Mouse (Mus musculus) retina, embryonic 14.5 days (tissue): ENCODE measurements around the gene Med12l.

Experiments used
- DNase-seq: peaks from one replicate; pipeline ENCODE4 v3.0.0-alpha.2; 2015; ENCODE audit warnings: low spot score

Med12l gene

GRCm38 (mm10) chr3:59321278-59321876 is 315.8 kb downstream of the Med12l start:
- peak; percentile 75 for DNase-seq

DNA sequence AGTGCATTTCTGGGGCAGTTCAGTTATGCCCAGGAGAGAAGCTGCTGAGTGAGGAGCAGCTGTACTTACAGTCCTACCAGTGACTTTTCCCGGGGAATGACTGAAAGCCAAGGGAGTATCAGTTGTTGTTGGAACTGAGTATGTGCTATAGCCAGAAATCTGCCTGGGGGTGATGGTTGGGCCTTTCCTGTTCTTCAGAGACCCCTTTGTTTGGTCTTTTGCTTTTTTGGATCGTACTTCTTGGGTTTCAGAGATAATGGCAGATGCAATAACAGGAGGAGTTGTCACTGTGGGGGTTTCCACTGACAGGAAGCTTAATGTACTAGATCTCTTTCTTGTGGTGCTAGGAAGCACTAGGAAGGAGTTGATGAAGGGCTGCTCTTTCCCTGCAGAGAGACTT is 322.9 kb downstream of the Med12l start:
- no peak for DNase-seq

- DNase-seq, result no peak
Measured at GRCm38 (mm10) chr3:59341647-59342427, 336.2 kb downstream of the Med12l start.

- DNase-seq, result peak; percentile 19
Measured at GRCm38 (mm10) chr3:59343026-59343425, 337.4 kb downstream of the Med12l start.

DNA sequence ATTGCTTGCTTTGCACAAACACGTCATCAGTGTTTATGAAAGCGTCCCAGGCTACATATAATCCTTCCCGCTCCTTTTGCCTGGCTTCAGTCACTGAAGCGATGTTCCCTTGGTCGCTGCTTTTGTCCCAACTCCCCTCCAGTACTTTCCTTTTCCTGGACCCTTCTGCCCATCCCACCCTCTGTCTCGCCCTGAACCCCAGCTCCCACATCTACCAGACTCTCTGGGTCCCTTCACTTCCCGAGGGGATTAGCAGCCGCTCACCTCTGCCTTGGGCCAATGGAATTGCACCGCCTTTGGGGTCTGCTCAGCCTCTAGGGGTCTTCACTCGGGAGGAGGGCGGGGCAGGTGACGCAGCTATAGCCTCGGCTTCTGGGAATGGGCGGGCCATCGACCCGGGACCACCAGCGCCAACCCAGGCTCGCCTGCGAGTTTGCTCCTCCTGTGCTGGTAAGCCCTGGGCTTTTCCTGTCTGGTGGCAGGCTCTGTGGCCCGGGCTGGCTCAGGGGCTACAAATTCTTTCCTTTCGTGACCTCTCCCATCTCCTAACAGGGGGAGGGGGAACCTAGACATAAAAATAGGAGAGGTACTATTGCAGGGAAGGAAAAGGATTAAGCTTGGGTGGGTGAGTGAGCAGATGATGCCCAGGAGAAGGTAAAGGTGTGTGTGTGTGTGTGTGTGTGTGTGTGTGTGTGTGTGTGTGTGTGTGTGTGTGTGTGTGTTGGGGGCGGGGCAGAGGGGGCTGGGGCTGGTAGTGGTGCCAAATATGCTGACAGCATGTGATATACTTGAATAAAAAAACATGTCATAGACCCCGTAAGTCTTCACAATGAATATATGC is 338.7 kb downstream of the Med12l start, which contains the start of gene Igsf10:
Gene Igsf10 (minus strand): TSS at position 330 of the 841 bp plus-strand sequence.
- DNase-seq, result peak; percentile 85

- no peak for DNase-seq
Measured at GRCm38 (mm10) chr3:59351768-59352167, 346.1 kb downstream of the Med12l start.

DNA sequence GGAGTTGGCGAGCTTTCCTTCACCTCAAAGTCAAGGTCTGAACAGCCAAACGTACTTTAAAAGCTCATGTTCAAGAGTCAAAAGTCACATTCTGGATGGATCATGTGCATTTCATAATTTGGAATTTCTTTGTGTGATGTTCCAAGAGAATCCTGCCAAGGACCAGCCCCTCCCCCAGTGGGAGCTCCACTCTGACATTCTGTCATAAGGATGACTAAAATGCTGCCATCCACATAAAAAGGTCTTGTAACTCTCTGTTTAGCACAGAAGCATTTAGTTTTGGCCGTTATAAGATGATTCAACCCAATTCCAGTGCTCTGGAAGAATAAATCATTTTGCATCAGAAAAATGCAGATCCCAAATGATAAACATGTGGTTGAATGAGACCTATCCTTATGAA is 348.5 kb downstream of the Med12l start:
- DNase-seq, result no peak

GRCm38 (mm10) chr3:59360102-59360501 is 354.5 kb downstream of the Med12l start:
- DNase-seq, result no peak

- no peak for DNase-seq
Measured at GRCm38 (mm10) chr3:59361895-59362294, 356.3 kb downstream of the Med12l start.
